Mouse (Mus musculus): ENCODE measurements around the gene Foxl2. TPM values are rescaled to one million over a fixed set of nuclear protein-coding genes. Genes with fewer than 3 reads are reported as not detected.

Foxl2 gene
- polyA plus RNA-seq, 2 experiments = not detected

GRCm38 (mm10) chr9:98974898-98975297 lies 19.8 kb downstream of the Foxl2 start:
- peaks cover under 1 to 4% of the 10 kb centered on the region in 2 experiments; a peak in 2 of 4 replicates for H3K4me1 ChIP-seq (replicated peaks; ENCODE audit: control insufficient read depth in 2 of 2, insufficient read depth in 2 of 2, low read length in 1 of 2)
- WGBS (ENCODE audit: insufficient replicate concordance) = 26% methylated on average over 2 of the region's 2 CpGs
- H3K9ac ChIP-seq (replicated peaks) = no peak overlapping the region
- no peak overlapping the region for H3K4me3 ChIP-seq (ENCODE audit: insufficient read depth in 1 of 2, low read depth in 2 of 2, low read length in 2 of 2)
- ATAC-seq (ENCODE audit: insufficient read depth) = no peak
- no peaks in the 10 kb centered on the region for H3K9me3 ChIP-seq (ENCODE audit: control insufficient read depth, low read length)
- no peak overlapping the region for H3K4me2 ChIP-seq (ENCODE audit: low read depth)
- H3K36me3 ChIP-seq (replicated peaks; ENCODE audit: control insufficient read depth, insufficient read depth, low read depth) = no peaks in the 10 kb centered on the region
- no peak overlapping the region for H3K27ac ChIP-seq
- peaks cover 64% of the 10 kb centered on the region for H3K27me3 ChIP-seq (ENCODE audit: control insufficient read depth, insufficient read depth, low read length)
- no peak for TF ChIP-seq CTCF (IDR thresholded peaks at IDR 0.05; ENCODE audit: low read depth)
- no peak for TF ChIP-seq EP300 (IDR thresholded peaks at IDR 0.05; ENCODE audit: low read depth)
- DNase-seq (ENCODE audit: low read depth in 3 of 3, low spot score in 3 of 3) = no peak

DNA sequence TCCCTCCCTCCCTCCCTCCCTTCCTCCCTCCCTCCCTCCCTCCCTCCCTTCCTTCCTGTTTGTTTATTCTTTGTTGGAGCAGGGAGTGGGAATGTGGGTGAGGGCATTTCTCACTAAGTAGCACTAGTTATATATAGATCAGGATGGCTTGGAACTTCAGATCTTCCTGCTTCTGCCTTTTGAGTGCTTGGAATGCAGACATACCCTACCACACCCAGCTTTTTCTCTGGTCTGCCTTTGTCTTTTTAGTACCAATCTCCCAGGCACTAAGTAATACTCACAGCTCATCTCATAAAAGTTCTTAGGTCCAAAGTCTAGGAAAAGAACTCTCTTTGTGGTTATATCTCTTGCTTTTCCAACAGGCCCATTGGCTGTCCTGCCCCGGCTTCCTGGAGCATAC lies 21.0 kb downstream of the Foxl2 start:
- WGBS (ENCODE audit: insufficient replicate concordance) = 43% methylated on average over 1 of the region's 1 CpGs
- H3K27ac ChIP-seq = no peak overlapping the region
- H3K4me2 ChIP-seq (ENCODE audit: low read depth) = no peak overlapping the region
- H3K27me3 ChIP-seq (ENCODE audit: control insufficient read depth, insufficient read depth, low read length) = peaks cover 57% of the 10 kb centered on the region
- H3K4me1 ChIP-seq (replicated peaks; ENCODE audit: control insufficient read depth in 2 of 2, insufficient read depth in 2 of 2, low read length in 1 of 2) = peaks cover 2 to 4% of the 10 kb centered on the region in 2 experiments; a peak in 2 of 4 replicates
- DNase-seq (ENCODE audit: low read depth in 3 of 3, low spot score in 3 of 3) = no peak
- no peaks in the 10 kb centered on the region for H3K9me3 ChIP-seq (ENCODE audit: control insufficient read depth, low read length)
- ATAC-seq (ENCODE audit: insufficient read depth) = no peak
- TF ChIP-seq EP300 (IDR thresholded peaks at IDR 0.05; ENCODE audit: low read depth) (no peak), CTCF (IDR thresholded peaks at IDR 0.05; ENCODE audit: low read depth) (no peak)
- no peak overlapping the region for H3K4me3 ChIP-seq (ENCODE audit: insufficient read depth in 1 of 2, low read depth in 2 of 2, low read length in 2 of 2)
- no peaks in the 10 kb centered on the region for H3K36me3 ChIP-seq (replicated peaks; ENCODE audit: control insufficient read depth, insufficient read depth, low read depth)
- no peak overlapping the region for H3K9ac ChIP-seq (replicated peaks)

DNA sequence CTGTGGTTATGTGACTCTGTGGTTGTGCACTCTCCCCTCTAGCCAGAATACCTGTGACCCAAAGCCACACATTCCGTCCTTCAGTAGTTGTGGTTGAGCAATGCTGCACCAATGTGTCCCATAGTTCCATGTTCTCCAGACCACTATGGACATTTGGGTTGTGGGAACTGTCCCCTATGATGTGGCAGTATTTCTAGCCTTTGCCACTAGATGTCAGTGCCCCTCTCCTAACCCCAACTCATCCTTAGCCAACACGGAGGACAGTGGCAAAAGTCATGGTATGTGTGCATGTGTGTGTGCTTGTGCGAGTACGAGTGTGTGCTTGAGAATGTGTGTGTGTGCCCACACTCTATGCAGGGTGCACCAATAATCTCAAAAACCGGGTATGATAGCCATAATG lies 21.4 kb downstream of the Foxl2 start:
- H3K27me3 ChIP-seq (ENCODE audit: control insufficient read depth, insufficient read depth, low read length) = peaks cover 57% of the 10 kb centered on the region
- DNase-seq (ENCODE audit: low read depth in 3 of 3, low spot score in 3 of 3) (no peak), ATAC-seq (ENCODE audit: insufficient read depth) (no peak)
- 23% methylated on average over 5 of the region's 5 CpGs for WGBS (ENCODE audit: insufficient replicate concordance)
- H3K36me3 ChIP-seq (replicated peaks; ENCODE audit: control insufficient read depth, insufficient read depth, low read depth) = no peaks in the 10 kb centered on the region
- no peak overlapping the region for H3K9ac ChIP-seq (replicated peaks)
- H3K4me1 ChIP-seq (replicated peaks; ENCODE audit: control insufficient read depth in 2 of 2, insufficient read depth in 2 of 2, low read length in 1 of 2) = peaks cover 2 to 4% of the 10 kb centered on the region in 2 experiments; a peak in 2 of 4 replicates
- H3K4me2 ChIP-seq (ENCODE audit: low read depth) = no peak overlapping the region
- no peak for TF ChIP-seq EP300 (IDR thresholded peaks at IDR 0.05; ENCODE audit: low read depth)
- peak; percentile 65 for TF ChIP-seq CTCF (IDR thresholded peaks at IDR 0.05; ENCODE audit: low read depth)
- H3K4me3 ChIP-seq (ENCODE audit: insufficient read depth in 1 of 2, low read depth in 2 of 2, low read length in 2 of 2) = no peak overlapping the region
- no peaks in the 10 kb centered on the region for H3K9me3 ChIP-seq (ENCODE audit: control insufficient read depth, low read length)
- H3K27ac ChIP-seq = no peak overlapping the region

DNA sequence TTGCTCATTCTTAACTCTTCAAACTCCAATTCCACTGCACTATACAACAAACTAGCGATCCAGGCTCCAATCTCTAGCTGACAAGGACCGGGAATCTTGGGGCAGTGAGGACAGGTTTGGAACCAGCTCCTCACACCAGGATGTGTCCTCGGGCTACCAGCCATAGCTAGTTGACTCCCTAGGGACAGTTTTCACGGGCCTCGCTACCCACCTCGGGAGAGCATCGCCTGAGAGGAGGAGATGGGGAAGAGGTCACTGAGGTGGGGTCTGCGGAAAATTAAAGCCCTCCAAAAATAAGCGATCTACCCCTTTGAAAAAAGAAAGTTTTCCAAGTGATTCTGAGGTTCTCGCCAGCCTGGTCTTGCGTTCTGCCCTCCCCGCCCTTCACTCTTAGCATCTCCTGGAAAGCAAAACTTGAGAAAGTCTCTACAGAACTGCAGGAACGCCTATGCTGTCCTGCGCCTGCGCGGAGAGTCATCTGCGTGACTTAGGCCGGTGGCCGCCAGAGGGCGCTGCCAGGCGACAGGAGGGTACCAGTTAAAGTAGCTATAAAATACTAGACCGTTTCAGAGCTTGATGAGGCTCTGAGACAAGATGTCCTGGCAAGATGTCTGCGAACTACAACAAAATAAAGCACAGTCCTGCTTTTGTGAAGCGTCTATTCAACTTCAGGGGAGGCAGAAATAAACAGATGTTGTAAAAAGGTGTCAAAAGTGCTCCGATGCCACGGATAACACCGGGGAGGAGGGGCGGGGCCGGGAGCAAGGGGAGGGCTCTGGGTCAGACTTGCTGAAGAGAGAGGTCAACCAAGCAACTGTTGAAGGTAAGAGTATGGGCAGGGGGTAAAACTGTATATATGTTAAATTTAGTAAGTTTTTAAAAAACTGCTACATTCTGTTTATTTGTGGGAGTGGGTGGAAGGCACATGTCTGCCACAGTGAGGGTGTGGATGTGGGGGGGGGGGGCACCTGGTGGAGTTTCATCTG lies 24.6 kb downstream of the Foxl2 start:
- peak; percentile 62; the same call in 1 of the 2 replicates for ATAC-seq (ENCODE audit: insufficient read depth)
- peak; percentile 49 to 66 (median 54) for DNase-seq (ENCODE audit: low read depth in 3 of 3, low spot score in 3 of 3)
- H3K9ac ChIP-seq (replicated peaks) = no peak overlapping the region
- peak overlapping the region; percentile 48 for H3K4me2 ChIP-seq (ENCODE audit: low read depth)
- TF ChIP-seq EP300 (IDR thresholded peaks at IDR 0.05; ENCODE audit: low read depth) = no peak
- TF ChIP-seq CTCF (IDR thresholded peaks at IDR 0.05; ENCODE audit: low read depth) = peak; percentile 96
- peaks cover 2 to 4% of the 10 kb centered on the region in 2 experiments; a peak in 2 of 4 replicates for H3K4me1 ChIP-seq (replicated peaks; ENCODE audit: control insufficient read depth in 2 of 2, insufficient read depth in 2 of 2, low read length in 1 of 2)
- peak overlapping the region in 1 of 2 experiments; percentile 39; a peak in 2 of 4 replicates for H3K4me3 ChIP-seq (ENCODE audit: insufficient read depth in 1 of 2, low read depth in 2 of 2, low read length in 2 of 2)
- H3K27ac ChIP-seq = no peak overlapping the region
- 5% methylated on average over 29 of the region's 29 CpGs for WGBS (ENCODE audit: insufficient replicate concordance)
- H3K9me3 ChIP-seq (ENCODE audit: control insufficient read depth, low read length) = no peaks in the 10 kb centered on the region
- no peaks in the 10 kb centered on the region for H3K36me3 ChIP-seq (replicated peaks; ENCODE audit: control insufficient read depth, insufficient read depth, low read depth)
- peaks cover 31% of the 10 kb centered on the region for H3K27me3 ChIP-seq (ENCODE audit: control insufficient read depth, insufficient read depth, low read length)

Measured in liver, embryonic 14.5 days (tissue).